Mouse (Mus musculus) midbrain, embryonic 14.5 days (tissue): ENCODE results near the gene Kcnip4. TPM values are rescaled to one million over a fixed set of nuclear protein-coding genes. Genes with fewer than 3 reads are reported as not detected.

Experiments used
- ATAC-seq: fragments of 200-750 bp; cut with Nextera tagmentation; 2 replicates; pipeline ENCODE4 v1.8.0; 2017; ENCODE audit warnings: moderate number of reproducible peaks, moderate library complexity; ENCODE audit not compliant: low FRiP score, low TSS enrichment
- DNase-seq: peaks from one replicate; pipeline ENCODE4 v3.0.0-alpha.2; 2015
- H3K27ac ChIP-seq: fragments of 300-500 bp; sonication (generic); replicated peaks from 2 replicates; pipeline ENCODE4 v1.5.1; 2014; ENCODE audit warnings: mild to moderate bottlenecking, low read depth, low read length, moderate library complexity
- H3K27me3 ChIP-seq: fragments of 300-500 bp; sonication (generic); 2 replicates; pipeline ENCODE4 v1.6.1; 2014; ENCODE audit warnings: low read length, control low read depth, mixed read lengths; ENCODE audit not compliant: control insufficient read depth, insufficient read depth
- H3K36me3 ChIP-seq: fragments of 300-500 bp; sonication (generic); 2 replicates; pipeline ENCODE4 v1.6.1; 2014; ENCODE audit warnings: low read length, control low read depth; ENCODE audit not compliant: control insufficient read depth, insufficient read depth
- H3K4me1 ChIP-seq: fragments of 300-500 bp; sonication (generic); 2 replicates; pipeline ENCODE4 v1.6.1; 2014; ENCODE audit warnings: mild to moderate bottlenecking, antibody characterized with exemption, low read length, control low read depth; ENCODE audit not compliant: control insufficient read depth, insufficient read depth
- H3K4me2 ChIP-seq: fragments of 300-500 bp; sonication (generic); 2 replicates; pipeline ENCODE4 v1.6.1; 2014; ENCODE audit warnings: mild to moderate bottlenecking, low read length, moderate library complexity
- H3K4me3 ChIP-seq: fragments of 300-500 bp; sonication (generic); replicated peaks from 2 replicates; pipeline ENCODE4 v1.5.1; 2014; ENCODE audit warnings: low read depth, low read length
- H3K9ac ChIP-seq: fragments of 300-500 bp; sonication (generic); replicated peaks from 2 replicates; pipeline ENCODE4 v1.6.1; 2014; ENCODE audit warnings: mild to moderate bottlenecking, low read length, moderate library complexity
- H3K9me3 ChIP-seq: fragments of 300-500 bp; sonication (generic); 2 replicates; pipeline ENCODE4 v1.6.1; 2016; ENCODE audit warnings: low read length, control low read depth, mixed read lengths; ENCODE audit not compliant: control insufficient read depth
- WGBS: fragments of 180-500 bp; shearing (Covaris S2); extraction: QIAGEN DNeasy Blood & Tissue Kit; methylation state at CpG from one replicate; pipeline ENCODE4 v1.1.7; 2014; 5-methylcytosine and 5-hydroxymethylcytosine counted together
- polyA plus RNA-seq: library from polyadenylated mRNA; unstranded; fragments of >200 nt; fragmentation: Nextera tagmentation; extraction: Ambion mirVana; gene quantifications from 2 replicates; pipeline ENCODE4 v1.2.1, GENCODE M21; 2014

Gene Kcnip4
- polyA plus RNA-seq, 1 experiment from 2014 or later: 18.6 TPM

- DNase-seq (no peak), ATAC-seq (no peak)
- no peak overlapping the region for H3K4me2 ChIP-seq
- H3K27ac ChIP-seq: no peak overlapping the region
- H3K4me3 ChIP-seq: no peak overlapping the region
- H3K4me1 ChIP-seq: no peaks in the 10 kb centered on the region
- no peaks in the 10 kb centered on the region for H3K36me3 ChIP-seq
- 74% methylated on average over 4 of the region's 4 CpGs for WGBS
- no peaks in the 10 kb centered on the region for H3K27me3 ChIP-seq
- no peak overlapping the region for H3K9ac ChIP-seq
- H3K9me3 ChIP-seq: no peaks in the 10 kb centered on the region
Measured at GRCm38 (mm10) chr5:48997359-48997758, 527.3 kb downstream of the Kcnip4 start.

- H3K27ac ChIP-seq: no peak overlapping the region
- H3K4me1 ChIP-seq: no peaks in the 10 kb centered on the region
- no peak overlapping the region for H3K9ac ChIP-seq
- H3K4me3 ChIP-seq: no peak overlapping the region
- H3K36me3 ChIP-seq: no peaks in the 10 kb centered on the region
- no peak for DNase-seq
- no peak overlapping the region for H3K4me2 ChIP-seq
- 90% methylated on average over 1 of the region's 1 CpGs for WGBS
- no peaks in the 10 kb centered on the region for H3K27me3 ChIP-seq
- H3K9me3 ChIP-seq: no peaks in the 10 kb centered on the region
- ATAC-seq: no peak
Measured at GRCm38 (mm10) chr5:48989145-48989659, 535.5 kb downstream of the Kcnip4 start.

GRCm38 (mm10) chr5:48942378-48943088 lies 582.2 kb downstream of the Kcnip4 start:
- no peak for ATAC-seq
- 93% methylated on average over 2 of the region's 2 CpGs for WGBS
- no peaks in the 10 kb centered on the region for H3K9me3 ChIP-seq

GRCm38 (mm10) chr5:48931881-48932280 lies 592.8 kb downstream of the Kcnip4 start:
- Histone ChIP-seq H3K9me3 (no peaks in the 10 kb centered on the region), H3K36me3 (no peaks in the 10 kb centered on the region), H3K27ac (no peak overlapping the region), H3K27me3 (no peaks in the 10 kb centered on the region), H3K9ac (no peak overlapping the region), H3K4me1 (no peaks in the 10 kb centered on the region), H3K4me2 (no peak overlapping the region), H3K4me3 (no peak overlapping the region)
- DNase-seq (no peak), ATAC-seq (no peak)
- WGBS: 91% methylated on average over 2 of the region's 2 CpGs

More at GRCm38 (mm10) chr5:48942378-48943088, 582.2 kb downstream of the Kcnip4 start:
- no peak overlapping the region for H3K4me3 ChIP-seq
- H3K36me3 ChIP-seq: no peaks in the 10 kb centered on the region
- H3K9ac ChIP-seq: no peak overlapping the region
- no peaks in the 10 kb centered on the region for H3K4me1 ChIP-seq
- H3K27ac ChIP-seq: no peak overlapping the region
- no peak for DNase-seq
- no peak overlapping the region for H3K4me2 ChIP-seq
- no peaks in the 10 kb centered on the region for H3K27me3 ChIP-seq

GRCm38 (mm10) chr5:48890216-48890615 lies 634.5 kb downstream of the Kcnip4 start:
- peak; percentile 38; the same call in 1 of the 2 replicates for ATAC-seq
- H3K9ac ChIP-seq: peak overlapping the region; percentile 45; the same call in 1 of the 2 replicates

GRCm38 (mm10) chr5:48889395-48890194 lies 635.1 kb downstream of the Kcnip4 start:
- Histone ChIP-seq H3K4me1 (0 out of 2 replicates have a peak, but pooled peaks cover 3% of the 10 kb centered on the region), H3K9ac (peak overlapping the region; percentile 45), H3K36me3 (no peaks in the 10 kb centered on the region), H3K4me2 (peak overlapping the region; percentile 65), H3K27me3 (no peaks in the 10 kb centered on the region), H3K27ac (0 out of 2 replicates have a peak overlapping the region, but pooled peaks have one; percentile 53), H3K9me3 (no peaks in the 10 kb centered on the region), H3K4me3 (peak overlapping the region; percentile 35)
- ATAC-seq: peak; percentile 78
- WGBS: under 1% methylated on average over 18 of the region's 18 CpGs
- peak; percentile 78 for DNase-seq

More at GRCm38 (mm10) chr5:48890216-48890615, 634.5 kb downstream of the Kcnip4 start:
- Histone ChIP-seq H3K27ac (no peak overlapping the region), H3K36me3 (no peaks in the 10 kb centered on the region), H3K4me2 (peak overlapping the region; percentile 65), H3K4me1 (0 out of 2 replicates have a peak, but pooled peaks cover 3% of the 10 kb centered on the region), H3K9me3 (no peaks in the 10 kb centered on the region), H3K27me3 (no peaks in the 10 kb centered on the region), H3K4me3 (peak overlapping the region; percentile 35)
- 58% methylated on average over 8 of the region's 8 CpGs for WGBS
- DNase-seq: no peak

GRCm38 (mm10) chr5:48878081-48878480 lies 646.6 kb downstream of the Kcnip4 start:
- H3K27ac ChIP-seq: no peak overlapping the region
- no peaks in the 10 kb centered on the region for H3K4me1 ChIP-seq
- no peak for DNase-seq
- no peak for ATAC-seq
- whole genome bisulfite sequencing: 87% methylated on average over 2 of the region's 2 CpGs
- H3K4me2 ChIP-seq: no peak overlapping the region
- H3K36me3 ChIP-seq: no peaks in the 10 kb centered on the region
- H3K4me3 ChIP-seq: no peak overlapping the region
- H3K9ac ChIP-seq: no peak overlapping the region
- no peaks in the 10 kb centered on the region for H3K9me3 ChIP-seq
- no peaks in the 10 kb centered on the region for H3K27me3 ChIP-seq

- ATAC-seq (0 out of 2 replicates have a peak, but pooled peaks have one; percentile 46), DNase-seq (no peak)
- Histone ChIP-seq H3K36me3 (no peaks in the 10 kb centered on the region), H3K27ac (no peak overlapping the region), H3K4me1 (no peaks in the 10 kb centered on the region), H3K9ac (no peak overlapping the region), H3K4me3 (no peak overlapping the region), H3K4me2 (no peak overlapping the region), H3K27me3 (no peaks in the 10 kb centered on the region), H3K9me3 (no peaks in the 10 kb centered on the region)
- WGBS: 61% methylated on average over 3 of the region's 3 CpGs
Measured at GRCm38 (mm10) chr5:48864268-48864967, 660.3 kb downstream of the Kcnip4 start.
